Mouse (Mus musculus) lung, embryonic 16.5 days (tissue): ENCODE measurements around the gene Itga9. TPM values are rescaled to one million over a fixed set of nuclear protein-coding genes. Genes with fewer than 3 reads are reported as not detected.

ENCODE experiments used
- ATAC-seq: fragments of 200-750 bp; cut with Nextera tagmentation; 2 replicates; pipeline ENCODE4 v1.8.0; 2017; ENCODE audit warnings: low read depth, mild to moderate bottlenecking, moderate library complexity
- H3K27ac ChIP-seq: fragments of 300-500 bp; sonication (generic); 2 replicates; pipeline ENCODE4 v1.5.1; 2014; ENCODE audit warnings: mild to moderate bottlenecking, control low read depth, low read length
- H3K27me3 ChIP-seq: fragments of 300-500 bp; sonication (generic); 2 replicates; pipeline ENCODE4 v1.6.1; 2014; ENCODE audit warnings: low read depth, low read length, mixed read lengths; ENCODE audit not compliant: control insufficient read depth, insufficient read depth
- H3K36me3 ChIP-seq: fragments of 300-500 bp; sonication (generic); 2 replicates; pipeline ENCODE4 v1.6.1; 2014; ENCODE audit warnings: low read length; ENCODE audit not compliant: control insufficient read depth, insufficient read depth
- H3K4me1 ChIP-seq: fragments of 300-500 bp; sonication (generic); replicated peaks from 2 replicates; pipeline ENCODE4 v1.6.1; 2014; ENCODE audit warnings: low read length, mixed read lengths; ENCODE audit not compliant: control insufficient read depth, insufficient read depth
- H3K4me2 ChIP-seq: fragments of 300-500 bp; sonication (generic); 2 replicates; pipeline ENCODE4 v1.6.1; 2014; ENCODE audit warnings: low read depth, low read length, control low read depth
- H3K4me3 ChIP-seq: fragments of 300-500 bp; sonication (generic); 2 replicates; pipeline ENCODE4 v1.5.1; 2014; ENCODE audit warnings: mild to moderate bottlenecking, low read length, control low read depth
- H3K9ac ChIP-seq: fragments of 300-500 bp; sonication (generic); 2 replicates; pipeline ENCODE4 v1.6.1; 2014; ENCODE audit warnings: low read length, control low read depth
- H3K9me3 ChIP-seq: fragments of 300-500 bp; sonication (generic); 2 replicates; pipeline ENCODE4 v1.6.1; 2016; ENCODE audit warnings: low read length; ENCODE audit not compliant: control insufficient read depth
- WGBS: fragments of 180-500 bp; shearing (Covaris S2); extraction: QIAGEN DNeasy Blood & Tissue Kit; methylation state at CpG from one replicate; pipeline ENCODE4 v1.1.7; 2014; 5-methylcytosine and 5-hydroxymethylcytosine counted together
- polyA plus RNA-seq: library from polyadenylated mRNA; unstranded; fragments of >200 nt; fragmentation: Nextera tagmentation; extraction: Ambion mirVana; gene quantifications from 2 replicates; pipeline ENCODE4 v1.2.1, GENCODE M21; 2015

Itga9 gene
- polyA plus RNA-seq, 1 experiment from 2014 or later: 6.0 TPM

- ATAC-seq: no peak
- peaks cover 7% of the 10 kb centered on the region for H3K4me1 ChIP-seq
- H3K4me2 ChIP-seq: no peak overlapping the region
- peaks cover 8% of the 10 kb centered on the region for H3K36me3 ChIP-seq
- 73% methylated on average over 3 of the region's 3 CpGs for WGBS
- H3K9me3 ChIP-seq: peaks cover 3% of the 10 kb centered on the region; the same call in 1 of the 2 replicates
- no peak overlapping the region for H3K4me3 ChIP-seq
- no peak overlapping the region for H3K9ac ChIP-seq
- no peaks in the 10 kb centered on the region for H3K27me3 ChIP-seq
- H3K27ac ChIP-seq: no peak overlapping the region
Observed at GRCm38 (mm10) chr9:118655726-118656125, 49.2 kb downstream of the Itga9 start.

DNA sequence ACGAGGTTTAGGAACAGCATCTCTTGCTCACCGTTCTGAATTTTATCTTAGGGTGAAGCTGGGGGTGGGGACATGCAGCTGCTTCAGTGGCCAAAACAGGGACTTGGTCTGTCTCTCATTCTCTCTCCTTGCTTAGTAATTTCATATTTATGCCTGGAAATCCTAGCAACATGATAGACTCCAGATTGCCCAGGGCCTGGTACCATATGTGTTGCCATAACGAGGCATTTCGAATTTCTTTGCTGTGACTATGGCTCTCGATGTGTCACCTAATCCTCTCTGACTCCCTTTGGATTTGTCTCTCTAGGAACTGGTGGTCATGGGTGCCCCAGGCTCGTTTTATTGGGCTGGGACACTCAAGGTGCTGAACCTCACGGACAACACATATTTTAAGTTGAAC, 51.7 kb downstream of the Itga9 start:
- peaks cover under 1% of the 10 kb centered on the region; the same call in 1 of the 2 replicates for H3K9me3 ChIP-seq
- 90% methylated on average over 7 of the region's 7 CpGs for WGBS
- no peak for ATAC-seq
- no peaks in the 10 kb centered on the region for H3K27me3 ChIP-seq
- no peaks in the 10 kb centered on the region; the same call in 1 of the 2 replicates for H3K4me1 ChIP-seq
- no peak overlapping the region for H3K4me3 ChIP-seq
- no peak overlapping the region for H3K4me2 ChIP-seq
- H3K36me3 ChIP-seq: peaks cover 4% of the 10 kb centered on the region
- H3K27ac ChIP-seq: no peak overlapping the region
- no peak overlapping the region for H3K9ac ChIP-seq

DNA sequence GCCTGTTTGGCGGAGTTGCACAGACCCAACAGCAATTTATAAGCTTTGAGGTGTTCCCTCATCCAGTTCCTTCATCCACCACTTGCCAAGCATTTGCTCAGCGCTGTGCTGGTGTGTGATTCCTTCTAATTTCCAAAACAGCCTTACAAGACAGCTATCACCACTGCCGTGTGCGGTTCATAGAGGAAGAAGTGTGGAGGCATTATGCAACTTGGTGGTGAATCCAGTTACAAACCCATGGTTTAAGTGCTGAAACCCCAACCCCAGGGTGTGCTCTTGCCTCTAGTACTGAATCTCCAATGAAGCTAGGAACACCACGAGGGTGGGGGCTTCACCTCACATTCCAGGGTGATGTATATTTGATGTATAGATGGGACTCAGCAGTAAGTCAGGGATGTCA, 53.3 kb downstream of the Itga9 start:
- ATAC-seq: no peak
- Histone ChIP-seq H3K27ac (no peak overlapping the region), H3K4me2 (no peak overlapping the region), H3K27me3 (no peaks in the 10 kb centered on the region), H3K4me3 (no peak overlapping the region), H3K9ac (no peak overlapping the region), H3K9me3 (no peaks in the 10 kb centered on the region), H3K36me3 (no peaks in the 10 kb centered on the region; the same call in 1 of the 2 replicates), H3K4me1 (no peaks in the 10 kb centered on the region; the same call in 1 of the 2 replicates)
- 67% methylated on average over 5 of the region's 5 CpGs for WGBS

DNA sequence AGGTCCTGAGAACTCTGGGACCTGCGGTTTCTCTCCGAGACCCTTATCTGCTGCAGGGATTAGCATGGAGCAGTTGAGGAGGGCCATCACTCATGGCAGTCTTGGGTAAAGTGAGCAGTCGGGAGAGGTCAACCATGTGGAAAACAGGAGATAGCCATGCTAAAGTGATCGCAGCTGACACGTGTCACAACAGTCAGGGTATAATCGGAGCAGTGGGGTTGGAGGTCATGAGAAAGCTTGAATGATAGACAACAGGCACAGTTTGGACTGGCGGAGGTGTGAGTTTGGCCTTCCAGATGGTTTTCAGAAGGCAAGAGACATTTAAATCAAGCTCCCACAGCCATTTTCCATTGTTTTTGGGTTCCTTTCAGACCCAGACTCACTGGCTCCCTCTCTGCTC, 53.8 kb downstream of the Itga9 start:
- no peaks in the 10 kb centered on the region for H3K27me3 ChIP-seq
- no peak overlapping the region for H3K27ac ChIP-seq
- 63% methylated on average over 7 of the region's 7 CpGs for WGBS
- H3K36me3 ChIP-seq: no peaks in the 10 kb centered on the region; the same call in 1 of the 2 replicates
- no peak for ATAC-seq
- H3K9ac ChIP-seq: no peak overlapping the region
- no peak overlapping the region for H3K4me3 ChIP-seq
- H3K4me2 ChIP-seq: no peak overlapping the region
- H3K4me1 ChIP-seq: no peaks in the 10 kb centered on the region
- no peaks in the 10 kb centered on the region for H3K9me3 ChIP-seq

DNA sequence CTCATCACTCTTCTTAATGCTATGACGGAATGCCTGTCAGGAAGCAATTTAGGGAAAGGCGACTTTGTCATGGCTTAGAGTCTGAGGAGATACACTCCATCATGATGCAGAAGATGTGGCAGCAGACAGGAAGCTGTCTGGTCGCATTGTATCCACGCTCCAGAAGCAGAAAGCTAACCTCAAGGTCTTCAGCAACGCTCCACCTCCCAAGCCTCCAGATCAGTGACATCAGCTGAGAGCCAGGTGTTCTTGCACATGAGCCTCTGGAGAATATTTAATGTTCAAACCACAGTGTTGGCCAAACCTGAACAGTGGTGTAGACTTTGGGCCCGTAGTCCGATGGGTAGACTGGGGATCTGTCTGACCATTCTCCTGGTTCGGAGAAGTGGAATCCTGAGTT, 55.5 kb downstream of the Itga9 start:
- Histone ChIP-seq H3K9ac (no peak overlapping the region), H3K27me3 (no peaks in the 10 kb centered on the region), H3K9me3 (no peaks in the 10 kb centered on the region), H3K36me3 (no peaks in the 10 kb centered on the region; the same call in 1 of the 2 replicates), H3K4me2 (no peak overlapping the region), H3K4me3 (no peak overlapping the region), H3K27ac (no peak overlapping the region), H3K4me1 (no peaks in the 10 kb centered on the region)
- ATAC-seq: no peak
- WGBS: 82% methylated on average over 8 of the region's 8 CpGs

DNA sequence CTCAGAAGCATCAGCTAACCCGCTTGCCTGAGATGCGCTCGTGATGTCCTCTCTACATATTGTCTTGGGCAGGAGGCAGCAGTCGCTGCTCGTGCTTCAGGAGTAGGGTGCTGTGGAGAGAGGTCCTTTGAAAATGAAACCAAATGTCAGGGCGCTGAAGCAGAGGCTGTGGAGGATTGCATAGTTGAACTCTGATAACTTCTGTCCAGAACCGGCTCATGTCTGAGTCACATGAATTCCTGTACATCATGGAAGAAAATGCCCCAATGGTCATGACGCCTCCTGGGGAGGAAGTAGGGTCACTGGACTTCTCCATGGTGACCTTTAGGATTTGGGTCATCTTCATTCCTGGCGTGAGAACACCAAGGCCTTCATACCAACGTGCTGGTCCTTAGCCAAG, 56.0 kb downstream of the Itga9 start:
- no peak for ATAC-seq
- H3K27me3 ChIP-seq: no peaks in the 10 kb centered on the region
- H3K4me1 ChIP-seq: no peaks in the 10 kb centered on the region
- H3K36me3 ChIP-seq: no peaks in the 10 kb centered on the region; the same call in 1 of the 2 replicates
- H3K4me2 ChIP-seq: no peak overlapping the region
- H3K27ac ChIP-seq: no peak overlapping the region
- 85% methylated on average over 10 of the region's 10 CpGs for WGBS
- no peak overlapping the region for H3K9ac ChIP-seq
- no peak overlapping the region for H3K4me3 ChIP-seq
- H3K9me3 ChIP-seq: no peaks in the 10 kb centered on the region

GRCm38 (mm10) chr9:118663938-118664337, 57.4 kb downstream of the Itga9 start:
- no peak overlapping the region for H3K4me2 ChIP-seq
- no peak overlapping the region for H3K27ac ChIP-seq
- no peaks in the 10 kb centered on the region; the same call in 1 of the 2 replicates for H3K36me3 ChIP-seq
- H3K27me3 ChIP-seq: no peaks in the 10 kb centered on the region
- H3K4me3 ChIP-seq: no peak overlapping the region
- 69% methylated on average over 6 of the region's 6 CpGs for WGBS
- H3K4me1 ChIP-seq: no peaks in the 10 kb centered on the region
- no peaks in the 10 kb centered on the region for H3K9me3 ChIP-seq
- H3K9ac ChIP-seq: no peak overlapping the region
- no peak for ATAC-seq

- WGBS: 76% methylated on average over 3 of the region's 3 CpGs
- H3K9ac ChIP-seq: no peak overlapping the region
- H3K36me3 ChIP-seq: peaks cover 2% of the 10 kb centered on the region; the same call in 1 of the 2 replicates
- no peaks in the 10 kb centered on the region for H3K9me3 ChIP-seq
- H3K27me3 ChIP-seq: no peaks in the 10 kb centered on the region
- H3K27ac ChIP-seq: no peak overlapping the region
- H3K4me1 ChIP-seq: no peaks in the 10 kb centered on the region
- no peak overlapping the region for H3K4me2 ChIP-seq
- ATAC-seq: no peak
- H3K4me3 ChIP-seq: no peak overlapping the region
Observed at GRCm38 (mm10) chr9:118666069-118666468, 59.6 kb downstream of the Itga9 start.

GRCm38 (mm10) chr9:118669696-118670095, 63.2 kb downstream of the Itga9 start:
- 58% methylated on average over 3 of the region's 3 CpGs for WGBS
- Histone ChIP-seq H3K4me3 (no peak overlapping the region), H3K4me1 (no peaks in the 10 kb centered on the region), H3K36me3 (peaks cover 2% of the 10 kb centered on the region; the same call in 1 of the 2 replicates), H3K9me3 (no peaks in the 10 kb centered on the region), H3K4me2 (no peak overlapping the region), H3K27me3 (no peaks in the 10 kb centered on the region), H3K27ac (no peak overlapping the region), H3K9ac (no peak overlapping the region)
- ATAC-seq: no peak

GRCm38 (mm10) chr9:118674277-118674676, 67.8 kb downstream of the Itga9 start:
- Histone ChIP-seq H3K9ac (no peak overlapping the region), H3K4me3 (no peak overlapping the region), H3K36me3 (peaks cover 2% of the 10 kb centered on the region; the same call in 1 of the 2 replicates), H3K27ac (no peak overlapping the region), H3K9me3 (no peaks in the 10 kb centered on the region), H3K4me1 (peaks cover 12% of the 10 kb centered on the region), H3K4me2 (no peak overlapping the region), H3K27me3 (no peaks in the 10 kb centered on the region)
- no peak for ATAC-seq
- WGBS: 61% methylated on average over 12 of the region's 12 CpGs
